Mouse (Mus musculus) C2C12 (cell line): Measurements from ENCODE around the gene Nlk. TPM values are rescaled to one million over a fixed set of nuclear protein-coding genes. Genes with fewer than 3 reads are reported as not detected.

Source experiments
- H3K27me3 ChIP-seq: one replicate; pipeline ENCODE4 v1.6.1; 2011; ENCODE audit not compliant: control insufficient read depth, insufficient read depth, insufficient read length
- H3K36me3 ChIP-seq: one replicate; pipeline ENCODE4 v1.6.1; 2011; ENCODE audit not compliant: control insufficient read depth, insufficient read depth
- H3K4me3 ChIP-seq: one replicate; pipeline ENCODE4 v1.5.1; 2011; ENCODE audit warnings: mild to moderate bottlenecking, control low read depth; ENCODE audit not compliant: poor library complexity, insufficient read depth, severe bottlenecking
- H3K79me2 ChIP-seq: one replicate; pipeline ENCODE4 v1.6.1; 2011; ENCODE audit not compliant: control insufficient read depth, insufficient read depth
- H3K79me3 ChIP-seq: one replicate; pipeline ENCODE4 v1.6.1; 2011; ENCODE audit warnings: low read depth, control low read depth
- H3ac ChIP-seq: one replicate; pipeline ENCODE3; 2011; ENCODE audit warnings: low read depth; ENCODE audit not compliant: control insufficient read depth, insufficient read length
- CEBPB ChIP-seq: IDR thresholded peaks from one replicate; pipeline ENCODE4 v1.6.1; 2011; ENCODE audit warnings: low read depth, mild to moderate bottlenecking, control low read depth, moderate library complexity
- CTCF ChIP-seq: IDR thresholded peaks from one replicate; pipeline ENCODE4 v1.5.1; 2011; ENCODE audit not compliant: control insufficient read depth, insufficient read depth, insufficient read length
- FOSL1 ChIP-seq: IDR thresholded peaks from one replicate; pipeline ENCODE4 v1.8.0; 2011; ENCODE audit warnings: mild to moderate bottlenecking, low read length; ENCODE audit not compliant: poor library complexity, insufficient read depth, severe bottlenecking
- MAX ChIP-seq: IDR thresholded peaks from one replicate; pipeline ENCODE4 v1.6.1; 2011; ENCODE audit warnings: mild to moderate bottlenecking, control low read depth
- MYOD1 ChIP-seq: IDR thresholded peaks from one replicate; pipeline ENCODE4 v1.6.1; 2011; ENCODE audit warnings: low read depth; ENCODE audit not compliant: control insufficient read depth, insufficient read length
- MYOG ChIP-seq: IDR thresholded peaks from one replicate; pipeline ENCODE4 v1.6.1; 2011; ENCODE audit not compliant: control insufficient read depth, insufficient read length; ENCODE audit errors: extremely low read depth
- USF1 ChIP-seq: IDR thresholded peaks from one replicate; pipeline ENCODE4 v1.6.1; 2011; ENCODE audit warnings: low read depth, mild to moderate bottlenecking, control low read depth, moderate library complexity
- polyA plus RNA-seq: library from polyadenylated mRNA; unstranded; fragments of >200 nt; fragmentation: generic; extraction: Trizol; gene quantifications from one replicate; pipeline ENCODE4 v1.2.1, GENCODE M21; 2012; ENCODE audit warnings: missing spikeins

The Nlk gene
- polyA plus RNA-seq, 1 experiment, result 5.9 TPM

DNA sequence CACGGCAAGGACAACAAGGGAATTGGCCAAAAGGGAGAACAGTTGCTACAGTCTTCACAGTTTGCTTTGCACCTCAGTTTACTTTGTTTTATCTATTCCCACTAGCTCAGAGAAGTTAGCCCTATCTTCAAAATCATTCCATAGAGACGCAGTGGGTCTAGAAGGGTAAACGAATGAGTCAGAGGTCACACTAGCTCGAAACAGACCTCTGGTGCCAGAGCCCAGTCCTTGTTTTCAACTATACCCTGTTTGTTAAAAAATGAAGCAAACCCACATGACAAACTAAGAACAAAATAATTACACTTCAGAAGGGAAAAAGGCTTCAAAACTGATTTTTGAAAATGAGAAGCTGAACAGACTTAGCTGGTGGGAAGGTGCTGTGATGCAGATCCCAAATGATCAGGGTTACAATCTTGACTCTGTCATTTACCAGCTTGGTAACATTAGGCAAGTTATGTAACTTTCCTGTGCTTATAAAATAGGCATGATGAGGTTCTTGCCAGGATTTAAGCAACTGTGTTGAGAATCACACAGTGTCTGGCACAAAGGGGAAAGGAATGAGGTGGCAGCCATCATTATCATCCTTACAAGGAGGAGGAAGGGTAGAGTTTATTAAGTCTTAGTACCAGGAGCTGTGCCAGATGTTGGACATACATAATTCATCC lies 96.1 kb downstream of the Nlk start:
- no peaks in the 10 kb centered on the region for H3K79me2 ChIP-seq
- H3K79me3 ChIP-seq, result no peaks in the 10 kb centered on the region
- no peak overlapping the region for H3K4me3 ChIP-seq
- TF ChIP-seq CEBPB, result no peak
- no peak for TF ChIP-seq FOSL1
- no peak for TF ChIP-seq MAX
- no peak for TF ChIP-seq MYOD1
- no peak for TF ChIP-seq CTCF
- no peak for TF ChIP-seq MYOG
- no peak for TF ChIP-seq USF1
- H3ac ChIP-seq, result no peak overlapping the region
- H3K27me3 ChIP-seq, result no peaks in the 10 kb centered on the region
- H3K36me3 ChIP-seq, result peaks cover 16% of the 10 kb centered on the region

DNA sequence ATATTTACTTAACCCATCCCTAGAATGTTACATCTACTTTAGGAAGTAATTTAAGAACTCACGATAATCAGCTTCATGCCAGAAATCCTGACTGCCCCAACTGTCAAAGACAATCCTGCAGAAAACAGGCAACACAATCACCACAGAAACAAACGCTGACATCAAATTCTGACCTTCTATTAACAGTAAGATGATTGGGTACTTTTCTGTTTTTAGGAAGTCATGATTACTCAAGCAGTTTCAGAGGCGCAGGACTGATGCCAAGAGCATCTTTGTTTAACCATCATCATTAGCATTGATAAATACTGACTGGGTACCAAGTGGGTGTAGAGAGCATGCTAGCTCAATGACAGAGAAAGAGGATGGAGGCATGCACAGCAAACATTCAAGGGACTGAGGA lies 96.7 kb downstream of the Nlk start:
- no peak overlapping the region for H3K4me3 ChIP-seq
- no peak for TF ChIP-seq MYOG
- TF ChIP-seq MYOD1, result no peak
- no peak for TF ChIP-seq FOSL1
- no peak for TF ChIP-seq USF1
- TF ChIP-seq CEBPB, result no peak
- TF ChIP-seq CTCF, result no peak
- no peak for TF ChIP-seq MAX
- H3K79me2 ChIP-seq, result no peaks in the 10 kb centered on the region
- H3K36me3 ChIP-seq, result peaks cover 16% of the 10 kb centered on the region
- H3ac ChIP-seq, result no peak overlapping the region
- no peaks in the 10 kb centered on the region for H3K27me3 ChIP-seq
- no peaks in the 10 kb centered on the region for H3K79me3 ChIP-seq

DNA sequence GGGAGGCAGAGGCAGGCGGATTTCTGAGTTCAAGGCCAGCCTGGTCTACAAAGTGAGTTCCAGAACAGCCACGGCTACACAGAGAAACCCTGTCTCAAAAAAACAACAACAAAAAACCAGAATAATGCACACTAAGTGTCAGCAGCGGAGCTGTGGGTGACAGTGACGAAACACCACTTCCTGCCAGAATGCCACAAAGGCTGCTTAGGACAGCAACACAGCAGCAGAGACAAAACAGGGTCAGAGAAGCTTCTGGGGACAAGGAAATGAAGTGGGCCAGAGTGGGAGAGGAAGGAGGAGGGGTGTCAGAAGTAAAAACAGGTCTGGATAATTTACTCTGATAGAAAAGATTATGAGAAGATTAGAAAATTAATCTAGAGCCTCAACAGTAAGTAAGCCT lies 97.1 kb downstream of the Nlk start:
- no peak overlapping the region for H3K4me3 ChIP-seq
- H3K79me2 ChIP-seq, result no peaks in the 10 kb centered on the region
- TF ChIP-seq CTCF (no peak), CEBPB (no peak), MYOG (no peak), MYOD1 (no peak)
- no peaks in the 10 kb centered on the region for H3K27me3 ChIP-seq
- no peaks in the 10 kb centered on the region for H3K79me3 ChIP-seq
- peaks cover 16% of the 10 kb centered on the region for H3K36me3 ChIP-seq
- H3ac ChIP-seq, result no peak overlapping the region

DNA sequence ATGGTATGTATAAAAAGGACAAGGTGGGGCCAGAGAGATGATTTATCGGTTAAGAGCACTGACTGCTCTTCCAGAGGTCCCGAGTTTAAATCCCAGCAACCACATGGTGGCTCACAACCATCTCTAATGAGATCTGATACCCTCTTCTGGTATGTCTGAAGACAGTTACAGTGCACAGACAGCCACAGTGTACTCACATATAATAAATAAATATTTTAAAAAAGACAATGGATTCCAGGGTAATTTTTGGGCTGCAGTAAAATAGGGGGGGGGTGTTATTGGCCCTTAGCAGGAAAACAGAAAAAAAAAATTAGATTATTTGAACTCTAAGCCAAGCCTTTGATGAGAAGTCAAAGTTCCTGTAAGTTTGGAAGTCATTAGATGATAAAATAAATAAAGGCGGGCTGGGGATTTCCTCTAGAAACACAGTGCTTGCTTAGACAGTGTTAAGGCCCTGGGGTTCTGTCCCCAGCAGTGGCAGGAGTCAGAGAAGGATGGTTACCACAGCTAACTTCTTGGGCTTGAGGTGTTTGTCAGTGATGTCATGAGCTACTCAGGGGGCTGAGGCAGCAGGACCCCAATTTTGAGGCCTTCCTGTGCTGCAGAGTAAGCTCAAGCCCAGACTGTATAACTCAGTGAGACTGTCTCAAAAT lies 98.3 kb downstream of the Nlk start:
- Histone ChIP-seq H3K36me3 (peaks cover 16% of the 10 kb centered on the region), H3K4me3 (no peak overlapping the region), H3ac (no peak overlapping the region), H3K79me3 (no peaks in the 10 kb centered on the region), H3K27me3 (no peaks in the 10 kb centered on the region), H3K79me2 (no peaks in the 10 kb centered on the region)
- TF ChIP-seq MYOG (no peak), MAX (no peak), USF1 (no peak), FOSL1 (no peak), CEBPB (no peak), MYOD1 (no peak), CTCF (no peak)

DNA sequence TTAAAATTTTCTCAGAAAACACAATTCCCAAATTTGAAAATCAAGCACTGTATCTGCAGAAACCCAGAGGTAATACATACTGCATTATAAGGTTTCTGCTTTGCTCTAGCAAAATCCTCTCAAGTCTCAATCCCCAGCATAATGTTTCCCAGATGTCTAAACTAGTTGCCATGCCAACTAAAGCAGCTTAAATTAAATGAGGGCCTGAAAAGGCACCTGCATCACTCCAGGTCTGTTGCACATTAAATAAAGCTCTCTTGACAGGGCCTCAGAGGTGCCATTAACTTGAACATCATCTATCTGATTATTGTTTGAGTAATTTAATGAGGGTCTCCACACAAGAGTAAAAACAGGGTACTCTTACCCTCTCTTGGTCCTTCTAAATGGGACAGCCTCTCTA lies 100.4 kb downstream of the Nlk start:
- Histone ChIP-seq H3K79me3 (no peaks in the 10 kb centered on the region), H3K4me3 (no peak overlapping the region), H3K79me2 (no peaks in the 10 kb centered on the region), H3K36me3 (peaks cover 10% of the 10 kb centered on the region), H3K27me3 (no peaks in the 10 kb centered on the region), H3ac (no peak overlapping the region)
- TF ChIP-seq MAX (no peak), FOSL1 (no peak), CEBPB (no peak), MYOD1 (no peak), MYOG (no peak), CTCF (no peak), USF1 (no peak)

DNA sequence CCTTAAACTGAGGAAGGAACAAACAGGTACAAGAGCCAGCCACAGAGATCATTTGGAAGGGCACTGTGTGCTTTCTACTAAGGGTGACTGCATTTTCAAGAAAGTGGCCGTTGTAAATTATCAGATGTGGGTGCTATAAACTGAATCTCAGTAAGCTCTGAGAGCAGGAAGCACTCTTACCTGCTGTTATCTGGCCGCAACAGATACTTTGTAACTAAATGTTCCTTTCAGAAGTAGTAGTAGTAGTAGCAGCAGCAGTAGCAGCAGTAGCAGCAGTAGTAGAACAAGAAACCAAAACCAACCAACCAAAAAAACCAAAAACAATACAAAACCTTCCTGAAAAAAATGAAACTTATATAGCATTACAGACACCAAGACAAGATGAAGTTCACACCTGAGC lies 101.4 kb downstream of the Nlk start:
- H3K79me3 ChIP-seq, result no peaks in the 10 kb centered on the region
- no peak overlapping the region for H3ac ChIP-seq
- H3K36me3 ChIP-seq, result peaks cover 6% of the 10 kb centered on the region
- H3K4me3 ChIP-seq, result no peak overlapping the region
- TF ChIP-seq FOSL1 (no peak), MAX (no peak), MYOD1 (no peak), MYOG (no peak), CTCF (no peak), USF1 (no peak), CEBPB (no peak)
- no peaks in the 10 kb centered on the region for H3K27me3 ChIP-seq
- H3K79me2 ChIP-seq, result no peaks in the 10 kb centered on the region
